Mouse (Mus musculus) forebrain, embryonic 11.5 days (tissue): ENCODE measurements at regions not wholly inside any gene's neighbourhood (a gene's known extent, or its start where the extent isn't known, plus 50 kb on each side); places are given as distances from the start of the nearest gene placed in this dataset.

Experiments used
- ATAC-seq: fragments of 200-750 bp; cut with Nextera tagmentation; replicated peaks from 2 replicates; pipeline ENCODE4 v1.8.0; 2017; ENCODE audit warnings: moderate TSS enrichment; ENCODE audit not compliant: low FRiP score
- DNase-seq: peaks from one replicate; pipeline ENCODE4 v3.0.0-alpha.2; 2017; ENCODE audit warnings: low spot score
- H3K27ac ChIP-seq: fragments of 300-500 bp; sonication (generic); 2 replicates; pipeline ENCODE4 v1.5.1; 2014; ENCODE audit warnings: low read depth, low read length
- H3K27me3 ChIP-seq: fragments of 300-500 bp; sonication (generic); 2 replicates; pipeline ENCODE4 v1.6.1; 2014; ENCODE audit warnings: mild to moderate bottlenecking, low read length, mixed read lengths; ENCODE audit not compliant: control insufficient read depth, insufficient read depth
- H3K36me3 ChIP-seq: fragments of 300-500 bp; sonication (generic); 2 replicates; pipeline ENCODE4 v1.6.1; 2014; ENCODE audit warnings: mild to moderate bottlenecking, low read length, moderate library complexity, mixed read lengths; ENCODE audit not compliant: control insufficient read depth, insufficient read depth
- H3K4me1 ChIP-seq: fragments of 300-500 bp; sonication (generic); replicated peaks from 2 replicates; pipeline ENCODE4 v1.6.1; 2014; ENCODE audit warnings: low read length, mixed read lengths; ENCODE audit not compliant: control insufficient read depth, insufficient read depth
- H3K4me2 ChIP-seq: fragments of 300-500 bp; sonication (generic); 2 replicates; pipeline ENCODE4 v1.6.1; 2014; ENCODE audit warnings: low read depth, mild to moderate bottlenecking, low read length, moderate library complexity, mixed read lengths; ENCODE audit not compliant: severe bottlenecking
- H3K4me3 ChIP-seq: fragments of 300-500 bp; sonication (generic); 2 replicates; pipeline ENCODE4 v1.5.1; 2014; ENCODE audit warnings: low read depth, low read length
- H3K9ac ChIP-seq: fragments of 300-500 bp; sonication (generic); 2 replicates; pipeline ENCODE4 v1.6.1; 2014; ENCODE audit warnings: low read length
- H3K9me3 ChIP-seq: fragments of 300-500 bp; sonication (generic); 2 replicates; pipeline ENCODE4 v1.6.1; 2016; ENCODE audit warnings: low read length, mixed read lengths; ENCODE audit not compliant: control insufficient read depth
- WGBS: fragments of 180-500 bp; shearing (Covaris S2); extraction: QIAGEN DNeasy Blood & Tissue Kit; methylation state at CpG from one replicate; pipeline ENCODE4 v1.1.7; 2014; 5-methylcytosine and 5-hydroxymethylcytosine counted together

GRCm38 (mm10) chr12:79913898-79914297 is 198.9 kb downstream of the Zfp36l1 start:
- Histone ChIP-seq H3K36me3 (no peaks in the 10 kb centered on the region), H3K9me3 (no peaks in the 10 kb centered on the region), H3K27ac (no peak overlapping the region), H3K9ac (no peak overlapping the region), H3K4me3 (no peak overlapping the region), H3K27me3 (no peaks in the 10 kb centered on the region), H3K4me2 (no peak overlapping the region), H3K4me1 (peaks cover 18% of the 10 kb centered on the region)
- no peak for DNase-seq
- no peak for ATAC-seq
- 91% methylated on average over 6 of the region's 6 CpGs for WGBS

GRCm38 (mm10) chr12:79912281-79913063 is 200.3 kb downstream of the Zfp36l1 start:
- Histone ChIP-seq H3K36me3 (no peaks in the 10 kb centered on the region), H3K4me2 (no peak overlapping the region), H3K4me1 (peaks cover 16% of the 10 kb centered on the region), H3K9ac (no peak overlapping the region), H3K27me3 (no peaks in the 10 kb centered on the region), H3K27ac (peak overlapping the region; percentile 90; the same call in 1 of the 2 replicates), H3K4me3 (no peak overlapping the region), H3K9me3 (no peaks in the 10 kb centered on the region)
- DNase-seq (no peak), ATAC-seq (no peak)
- 92% methylated on average over 10 of the region's 10 CpGs for WGBS

- Histone ChIP-seq H3K4me2 (0 out of 2 replicates have a peak overlapping the region, but pooled peaks have one; percentile 8), H3K4me1 (peaks cover 15% of the 10 kb centered on the region), H3K36me3 (no peaks in the 10 kb centered on the region), H3K27me3 (no peaks in the 10 kb centered on the region), H3K9ac (peak overlapping the region; percentile 30; the same call in 1 of the 2 replicates), H3K27ac (peak overlapping the region; percentile 90), H3K4me3 (no peak overlapping the region), H3K9me3 (no peaks in the 10 kb centered on the region)
- WGBS: 4% methylated on average over 15 of the region's 15 CpGs
- ATAC-seq: peak; percentile 86
- DNase-seq: peak; percentile 82
Measured at GRCm38 (mm10) chr12:79910884-79911759, 201.7 kb downstream of the Zfp36l1 start.

GRCm38 (mm10) chr12:79907583-79907982 is 205.2 kb downstream of the Zfp36l1 start:
- H3K4me1 ChIP-seq: peaks cover 24% of the 10 kb centered on the region
- WGBS: 91% methylated on average over 5 of the region's 5 CpGs

GRCm38 (mm10) chr12:79906738-79907365 is 206.0 kb downstream of the Zfp36l1 start:
- H3K4me3 ChIP-seq: no peak overlapping the region
- peaks cover 21% of the 10 kb centered on the region for H3K4me1 ChIP-seq
- H3K4me2 ChIP-seq: no peak overlapping the region
- 91% methylated on average over 10 of the region's 10 CpGs for WGBS
- no peak overlapping the region for H3K27ac ChIP-seq
- no peaks in the 10 kb centered on the region for H3K27me3 ChIP-seq
- no peak overlapping the region for H3K9ac ChIP-seq
- no peaks in the 10 kb centered on the region for H3K9me3 ChIP-seq
- DNase-seq (no peak), ATAC-seq (no peak)
- no peaks in the 10 kb centered on the region for H3K36me3 ChIP-seq

More at GRCm38 (mm10) chr12:79907583-79907982, 205.2 kb downstream of the Zfp36l1 start:
- H3K27ac ChIP-seq: no peak overlapping the region
- H3K4me3 ChIP-seq: no peak overlapping the region
- ATAC-seq: no peak
- no peaks in the 10 kb centered on the region for H3K27me3 ChIP-seq
- H3K4me2 ChIP-seq: no peak overlapping the region
- DNase-seq: no peak
- H3K36me3 ChIP-seq: no peaks in the 10 kb centered on the region
- no peaks in the 10 kb centered on the region for H3K9me3 ChIP-seq
- H3K9ac ChIP-seq: no peak overlapping the region

- no peaks in the 10 kb centered on the region for H3K36me3 ChIP-seq
- peak overlapping the region; percentile 50; the same call in 1 of the 2 replicates for H3K27ac ChIP-seq
- no peaks in the 10 kb centered on the region for H3K9me3 ChIP-seq
- ATAC-seq (no peak), DNase-seq (no peak)
- H3K9ac ChIP-seq: peak overlapping the region; percentile 20; the same call in 1 of the 2 replicates
- H3K4me3 ChIP-seq: no peak overlapping the region
- H3K4me1 ChIP-seq: peaks cover 16% of the 10 kb centered on the region
- H3K4me2 ChIP-seq: no peak overlapping the region
- WGBS: 70% methylated on average over 10 of the region's 10 CpGs
- no peaks in the 10 kb centered on the region for H3K27me3 ChIP-seq
Measured at GRCm38 (mm10) chr12:79905828-79906737, 206.7 kb downstream of the Zfp36l1 start.

GRCm38 (mm10) chr12:79904913-79905549 is 207.8 kb downstream of the Zfp36l1 start:
- H3K27ac ChIP-seq: no peak overlapping the region
- no peak overlapping the region for H3K9ac ChIP-seq
- H3K4me3 ChIP-seq: no peak overlapping the region
- H3K4me1 ChIP-seq: peaks cover 13% of the 10 kb centered on the region
- no peak for ATAC-seq
- no peaks in the 10 kb centered on the region for H3K9me3 ChIP-seq
- no peak overlapping the region for H3K4me2 ChIP-seq
- no peaks in the 10 kb centered on the region for H3K27me3 ChIP-seq
- 74% methylated on average over 2 of the region's 2 CpGs for WGBS
- DNase-seq: no peak
- H3K36me3 ChIP-seq: no peaks in the 10 kb centered on the region
